Mouse (Mus musculus): Measurements from ENCODE around the gene Cdc16.

The Cdc16 gene

DNA sequence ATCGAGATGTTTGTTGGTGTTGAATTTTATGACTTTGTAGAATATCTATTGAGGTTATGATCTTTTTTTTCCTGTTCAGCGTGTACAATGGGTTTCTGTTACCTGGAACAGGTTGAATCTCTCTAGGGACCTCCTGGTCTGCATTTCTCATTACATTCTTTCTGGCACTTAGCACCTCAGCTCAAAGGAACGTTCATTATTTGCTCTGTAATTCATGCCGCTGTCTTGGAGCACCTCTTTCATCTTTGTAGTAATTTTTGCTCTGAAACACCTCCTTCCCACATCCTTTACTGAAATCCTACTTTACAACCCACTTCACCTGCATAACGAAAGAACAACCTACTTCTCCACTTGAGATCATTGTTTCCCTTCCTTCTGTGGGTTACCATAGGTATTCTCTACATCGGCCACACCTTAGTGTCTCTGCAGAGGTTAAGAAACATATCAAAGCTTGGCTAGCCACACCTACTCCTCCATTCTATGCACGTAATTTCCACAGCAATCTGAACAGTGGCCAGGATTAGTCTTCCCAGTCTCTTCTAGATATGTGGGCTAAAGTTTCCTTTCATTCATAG lies 71.2 kb downstream of the Cdc16 start:
- DNase-seq, result no peak
